Mouse (Mus musculus): ENCODE results near the gene Pfn3.

- TF ChIP-seq CTCF (IDR thresholded peaks at IDR 0.05) (no peak), EP300 (IDR thresholded peaks at IDR 0.05) (no peak)
These were observed 31.6 kb upstream of the Pfn3 start for GRCm38 (mm10) chr13:55446483-55447105.
